Mouse (Mus musculus): ENCODE data around the gene Rab5b.
"Not testable (repeated sequence)": the region's sequence is repeated elsewhere in the genome, so short reads cannot be mapped to it uniquely, and the experiment has no call there.

Rab5b gene

GRCm38 (mm10) chr10:128695992-128696807 lies at the start of gene Rab5b:
Gene Rab5b (minus strand): TSS chr10:128696264.
- peak; percentile 94 for DNase-seq

GRCm38 (mm10) chr10:128744680-128745601 lies 48.9 kb upstream of the Rab5b start, which contains the start of gene Dgka:
Gene Dgka (minus strand): TSS chr10:128744855.
- peak; percentile 87 for DNase-seq

GRCm38 (mm10) chr10:128744211-128744610 lies 48.1 kb upstream of the Rab5b start:
- DNase-seq, result no peak

GRCm38 (mm10) chr10:128743791-128744191 lies 47.7 kb upstream of the Rab5b start:
- peak; percentile 77 for DNase-seq

- no peak for DNase-seq
These were observed 47.2 kb upstream of the Rab5b start for GRCm38 (mm10) chr10:128743235-128743634.

GRCm38 (mm10) chr10:128742616-128743015 lies 46.6 kb upstream of the Rab5b start:
- peak; percentile 38 for DNase-seq

- no peak for DNase-seq
These were observed 44.2 kb upstream of the Rab5b start for GRCm38 (mm10) chr10:128740296-128740695.

- no peak for DNase-seq
These were observed 41.4 kb upstream of the Rab5b start for GRCm38 (mm10) chr10:128737435-128737834.

GRCm38 (mm10) chr10:128731992-128732391 lies 35.9 kb upstream of the Rab5b start:
- DNase-seq, result no peak

GRCm38 (mm10) chr10:128731002-128731433 lies 35.0 kb upstream of the Rab5b start:
- DNase-seq, result peak; percentile 88

GRCm38 (mm10) chr10:128728059-128728458 lies 32.0 kb upstream of the Rab5b start:
- DNase-seq, result no peak

GRCm38 (mm10) chr10:128725466-128725865 lies 29.4 kb upstream of the Rab5b start:
- DNase-seq, result not testable (repeated sequence)

GRCm38 (mm10) chr10:128715559-128716537 lies 19.8 kb upstream of the Rab5b start:
- peak; percentile 71 for DNase-seq

GRCm38 (mm10) chr10:128711318-128711717 lies 15.3 kb upstream of the Rab5b start:
- DNase-seq, result not testable (repeated sequence)

GRCm38 (mm10) chr10:128705317-128705693 lies 9.2 kb upstream of the Rab5b start:
- DNase-seq, result peak; percentile 50

- peak; percentile 96 for DNase-seq
These were observed 8.6 kb upstream of the Rab5b start, which contains the start of gene Cdk2 for GRCm38 (mm10) chr10:128704491-128705316. Gene Cdk2 (minus strand): TSS chr10:128705031.

GRCm38 (mm10) chr10:128703895-128704294 lies 7.8 kb upstream of the Rab5b start, which contains the start of gene Pmel:
Gene Pmel (plus strand): TSS chr10:128704195.
- no peak for DNase-seq

GRCm38 (mm10) chr10:128702328-128703007 lies 6.4 kb upstream of the Rab5b start:
- DNase-seq, result no peak

- no peak for DNase-seq
These were observed 4.6 kb upstream of the Rab5b start for GRCm38 (mm10) chr10:128700712-128701111.

- no peak for DNase-seq
These were observed 3.5 kb upstream of the Rab5b start for GRCm38 (mm10) chr10:128699611-128700010.

All from thymus, postnatal 4 days (tissue).